Comparison of ENCODE assay signal across 16 mouse cellular contexts in genomic region chr17:80693707-80694106, GRCm38 (mm10). TPM values are rescaled to one million over a fixed set of nuclear protein-coding genes. Genes with fewer than 3 reads are reported as not detected.
DNase-seq lines count a peak whose midpoint lies in the region; ATAC-seq and TF ChIP-seq lines count a peak whose summit lies in the region.
"Had no signal": no experiment of that assay in that cellular context is flagged by ENCODE, and none has a peak within 500 bp of the region (broad histone marks: within the 10 kb centered on the region; RNA-seq: fewer than 3 reads in every experiment).

No protein-coding gene starts in this region.

- TF ChIP-seq EP300 in heart, adult 2 months (IDR thresholded peaks at IDR 0.05; ENCODE audit: insufficient read depth, low read depth, low read length) = no peak

- TF ChIP-seq POLR2A in heart, adult 2 months (IDR thresholded peaks at IDR 0.05; ENCODE audit: insufficient read depth, low read depth, low read length) = no peak

- H3K27me3 ChIP-seq in heart, adult 2 months (ENCODE audit: control insufficient read depth, insufficient read depth, low read length) = no peaks in the 10 kb centered on the region
- no peaks in the 10 kb centered on the region for H3K27me3 ChIP-seq in kidney, embryonic 15.5 days
- H3K27me3 ChIP-seq in neural tube, embryonic 15.5 days (replicated peaks) = no peaks in the 10 kb centered on the region
- H3K27me3 ChIP-seq: forebrain, embryonic 12.5 days; limb, embryonic 15.5 days had no signal

- no peaks in the 10 kb centered on the region for H3K9me3 ChIP-seq in kidney, embryonic 15.5 days (replicated peaks)
- no peaks in the 10 kb centered on the region for H3K9me3 ChIP-seq in neural tube, embryonic 15.5 days (replicated peaks)
- H3K9me3 ChIP-seq: forebrain, embryonic 12.5 days; limb, embryonic 15.5 days had no signal

- no peak overlapping the region for H3K27ac ChIP-seq in heart, adult 2 months
- no peak overlapping the region for H3K27ac ChIP-seq in kidney, embryonic 15.5 days
- H3K27ac ChIP-seq in neural tube, embryonic 15.5 days (replicated peaks) = no peak overlapping the region
- H3K27ac ChIP-seq: forebrain, embryonic 12.5 days; limb, embryonic 15.5 days had no signal

- no peak overlapping the region for H3K4me2 ChIP-seq in kidney, embryonic 15.5 days
- H3K4me2 ChIP-seq in neural tube, embryonic 15.5 days = no peak overlapping the region
- H3K4me2 ChIP-seq: forebrain, embryonic 12.5 days; limb, embryonic 15.5 days had no signal

- peaks cover 22% of the 10 kb centered on the region for H3K4me1 ChIP-seq in heart, adult 2 months (ENCODE audit: control insufficient read depth, insufficient read depth, low read length)
- H3K4me1 ChIP-seq in kidney, embryonic 15.5 days = peaks cover 23% of the 10 kb centered on the region
- peaks cover 30% of the 10 kb centered on the region for H3K4me1 ChIP-seq in neural tube, embryonic 15.5 days

- H3K9ac ChIP-seq in heart, adult 2 months (ENCODE audit: low read depth, low read length) = no peak overlapping the region
- H3K9ac ChIP-seq in kidney, embryonic 15.5 days = no peak overlapping the region
- no peak overlapping the region for H3K9ac ChIP-seq in neural tube, embryonic 15.5 days (replicated peaks)
- H3K9ac ChIP-seq: forebrain, embryonic 12.5 days; limb, embryonic 15.5 days had no signal

- 0 out of 2 replicates have a peak, but pooled peaks have one; percentile 34 for ATAC-seq in kidney, embryonic 15.5 days (replicated peaks; ENCODE audit: low FRiP score)
- no peak for ATAC-seq in neural tube, embryonic 15.5 days (ENCODE audit: low FRiP score)
- ATAC-seq: intestine, embryonic 16.5 days had no signal

- H3K4me3 ChIP-seq in heart, adult 2 months = no peak overlapping the region
- no peak overlapping the region for H3K4me3 ChIP-seq in kidney, embryonic 15.5 days (replicated peaks)
- H3K4me3 ChIP-seq in neural tube, embryonic 15.5 days (replicated peaks) = no peak overlapping the region
- H3K4me3 ChIP-seq: forebrain, embryonic 12.5 days; limb, embryonic 15.5 days had no signal

- peak; percentile 22 for TF ChIP-seq CTCF in heart, adult 2 months (IDR thresholded peaks at IDR 0.05)

- intact Hi-C loops in heart, adult 2 months (cut with DNase I) = no loop called here
- intact Hi-C loops in heart, postnatal 10 days (cut with DNase I) = loop anchor here (5.0 kb wide), 1 partner anchor 34 kb away; the partner anchor contains the start of gene Map4k3

- 34% methylated on average over 7 of the region's 7 CpGs for WGBS in heart, adult 2 months
- WGBS in kidney, embryonic 15.5 days = 57% methylated on average over 7 of the region's 7 CpGs
- 70% methylated on average over 7 of the region's 7 CpGs for WGBS in neural tube, embryonic 15.5 days

- H3K79me2 ChIP-seq in heart, adult 2 months (replicated peaks; ENCODE audit: control insufficient read depth, insufficient read depth, low read length) = peaks cover 9% of the 10 kb centered on the region

- no peak for DNase-seq in heart, adult 2 months
- no peak for DNase-seq in heart, adult 18-20 months
- no peak for DNase-seq in kidney, postnatal 36 days
- DNase-seq in retina, postnatal 1 day = peak; percentile 35
- DNase-seq in retina, embryonic 14.5 days (ENCODE audit: low spot score) = no peak
- peak; percentile 50 to 59 for DNase-seq in heart, postnatal 10 days
- DNase-seq: adrenal gland, postnatal 36 days; B cell, adult 2 months; cerebellum, adult 18-20 months; gastrocnemius, postnatal 10 days; thymus, postnatal 4 days had no signal

- peaks cover 6% of the 10 kb centered on the region for H3K36me3 ChIP-seq in heart, adult 2 months (ENCODE audit: control insufficient read depth, insufficient read depth, low read length)
- no peaks in the 10 kb centered on the region for H3K36me3 ChIP-seq in kidney, embryonic 15.5 days
- no peaks in the 10 kb centered on the region for H3K36me3 ChIP-seq in neural tube, embryonic 15.5 days
- H3K36me3 ChIP-seq: forebrain, embryonic 12.5 days; limb, embryonic 15.5 days had no signal

RNA-seq across cellular contexts. Expression of gene Map4k3, which starts 34.6 kb away (rescaled TPM):
- total RNA-seq in heart, adult 2 months (2021) = 10 to 100 TPM; 24.4 to 24.7 TPM
- 12.8 and 20.3 TPM in 2 replicates for polyA plus RNA-seq in heart, adult 2 months (2012; rRNA removed)
- total RNA-seq in heart, adult 18-20 months (2021) = 10 to 100 TPM; 22.1 to 24.5 TPM
- polyA plus RNA-seq in kidney, embryonic 15.5 days (2015; fragmentation: Nextera tagmentation; extraction: Ambion mirVana) = 24.0 and 25.2 TPM in 2 replicates
- total RNA-seq in heart, postnatal 10 days (2021) = 10 to 100 TPM; 43.1 to 46.3 TPM
- polyA plus RNA-seq in neural tube, embryonic 15.5 days (2015; fragmentation: Nextera tagmentation; extraction: Ambion mirVana) = 22.0 and 22.3 TPM in 2 replicates

Comparison
In these comparisons a context has a peak if more than half of its experiments do, and no peak if none do; other contexts are left out.
1. DNase-seq: peak in retina, postnatal 1 day (single experiment) and heart, postnatal 10 days (2 of 2); none in heart, adult 2 months (0 of 2), heart, adult 18-20 months (0 of 2), kidney, postnatal 36 days (0 of 2) and retina, embryonic 14.5 days (single experiment).